Mouse (Mus musculus) Patski (cell line): ENCODE data around the gene Wrap73. TPM values are rescaled to one million over a fixed set of nuclear protein-coding genes. Genes with fewer than 3 reads are reported as not detected.

Experiments used
- ATAC-seq: fragments of 100-300 bp; one replicate; pipeline ENCODE4 v1.8.0; 2021
- CTCF ChIA-PET: fragments of 350-600 bp; sonication (Branson Sonifier 250); formaldehyde crosslinking; loops from one replicate; lab custom pipeline; 2022; ENCODE audit warnings: inconsistent platforms; lab: Charles Lee
- POLR2A ChIA-PET: fragments of 350-600 bp; sonication (Branson Sonifier 250); formaldehyde crosslinking; loops from one replicate; lab custom pipeline; 2022; ENCODE audit warnings: antibody characterized with exemption, inconsistent platforms; lab: Charles Lee
- DNase-seq: peaks from one replicate; pipeline ENCODE4 v3.0.0-alpha.2; 2011; ENCODE audit warnings: low read depth, low spot score
- H3K27me3 ChIP-seq: fragments of 371-371 bp; one replicate; pipeline ENCODE4 v1.5.1; 2021
- CTCF ChIP-seq: fragments of 100-300 bp; IDR thresholded peaks from one replicate; pipeline ENCODE4 v1.5.1; 2021
- in situ Hi-C: fragments of 300-500 bp; cut with MboI; formaldehyde crosslinking; loops from 3 replicates; pipeline ENCODE4 v1.11.1; 2018; ENCODE audit warnings: low pct_unique_long_range_greater_than_20kb, mixed read lengths
- polyA plus RNA-seq: library from polyadenylated mRNA; unstranded; gene quantifications from one replicate; pipeline ENCODE4 v1.2.3, GENCODE M21; 2021

Wrap73 gene
- polyA plus RNA-seq, 1 experiment from 2014 or later, result 15.9 TPM

- peak; percentile 23 for ATAC-seq
- no peak for TF ChIP-seq CTCF
- POLR2A ChIA-PET, result no interaction called here
- CTCF ChIA-PET, result interaction anchor here (1.0 to 3.8 kb wide), 2 partner anchors 32 to 45 kb away, joined by 3 to 16 read pairs; no protein-coding TSS in a partner anchor
- in situ Hi-C loops, result loop anchor here (5.0 kb wide), 2 partner anchors 42 to 63 kb away; no protein-coding TSS in a partner anchor
- DNase-seq, result no peak
- H3K27me3 ChIP-seq, result no peaks in the 10 kb centered on the region
Measured at GRCm38 (mm10) chr4:154209054-154209453, 66.9 kb downstream of the Wrap73 start.

DNA sequence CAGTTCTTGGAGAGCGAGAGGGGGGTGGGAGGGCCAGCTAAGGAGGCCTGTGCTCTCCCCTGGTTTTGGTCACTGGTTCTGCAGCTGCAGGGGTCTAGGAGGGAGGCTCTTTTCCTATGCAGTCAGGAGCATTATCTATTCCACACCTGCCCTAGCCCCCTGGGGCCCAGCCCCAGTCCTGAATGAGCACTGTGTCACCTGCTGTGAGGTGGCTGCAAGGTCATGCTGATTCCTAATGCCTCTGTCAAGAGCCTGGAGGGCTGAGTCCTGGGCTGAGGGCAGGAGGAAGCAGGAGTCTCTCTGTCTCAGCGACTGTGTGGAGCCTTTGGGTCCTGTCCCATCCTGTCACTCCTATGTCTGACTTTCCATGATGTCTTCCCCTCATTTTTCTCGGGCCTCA is 67.7 kb downstream of the Wrap73 start:
- no peak for ATAC-seq
- CTCF ChIA-PET, result interaction anchor here (1.0 to 3.8 kb wide), 2 partner anchors 32 to 46 kb away, joined by 3 to 16 read pairs; no protein-coding TSS in a partner anchor
- in situ Hi-C loops, result loop anchor here (5.0 kb wide), 2 partner anchors 43 to 62 kb away; no protein-coding TSS in a partner anchor

DNA sequence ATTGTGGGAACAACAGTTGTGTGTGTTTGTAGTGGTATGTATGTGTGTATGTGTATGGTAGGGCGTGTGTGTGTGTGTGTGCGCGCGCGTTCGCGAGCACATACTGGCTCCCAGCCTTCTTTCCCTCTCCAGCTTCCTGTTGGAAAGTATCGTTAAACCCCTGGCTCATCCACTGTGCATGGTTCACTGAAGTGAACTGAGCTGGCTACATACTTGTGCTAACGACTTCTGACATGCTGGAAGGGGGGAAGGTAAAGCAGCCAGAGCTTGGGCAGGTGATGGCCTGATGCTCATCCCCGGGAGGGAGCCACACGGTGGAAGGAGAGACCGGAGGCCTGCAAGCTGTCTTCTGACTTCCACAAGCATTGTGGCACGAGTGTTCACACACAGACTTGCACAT is 69.3 kb downstream of the Wrap73 start:
- DNase-seq, result no peak
- POLR2A ChIA-PET, result no interaction called here
- no peak for ATAC-seq
- CTCF ChIA-PET, result interaction anchor here (1.5 kb wide), 1 partner anchor 45 kb away, joined by 5 read pairs; no protein-coding TSS in a partner anchor
- no peak for TF ChIP-seq CTCF
- in situ Hi-C loops, result no loop called here
- H3K27me3 ChIP-seq, result no peaks in the 10 kb centered on the region

More for the DNA sequence above, 67.7 kb downstream of the Wrap73 start:
- H3K27me3 ChIP-seq, result no peaks in the 10 kb centered on the region
- no peak for TF ChIP-seq CTCF
- POLR2A ChIA-PET, result no interaction called here
- DNase-seq, result no peak

DNA sequence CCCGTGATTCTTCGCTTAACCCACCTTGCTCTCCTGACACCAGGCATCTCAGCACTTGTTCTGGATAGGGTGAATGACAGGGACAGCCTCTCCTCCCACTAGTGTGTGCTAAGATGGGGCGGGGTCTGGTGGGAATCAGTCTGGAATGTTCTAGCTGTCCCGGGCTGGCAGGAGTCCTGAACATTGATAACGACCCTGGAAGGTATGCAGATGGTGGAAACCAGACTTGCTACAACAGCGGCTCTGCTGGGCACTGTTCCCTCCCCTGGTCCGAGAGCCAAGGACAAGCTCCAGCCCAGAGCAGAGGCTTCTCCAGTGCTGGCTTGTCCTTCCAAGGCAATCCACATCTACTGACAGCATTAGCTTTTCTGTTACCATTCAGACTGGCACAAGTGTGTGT is 71.4 kb downstream of the Wrap73 start:
- DNase-seq (no peak), ATAC-seq (no peak)
- no peak for TF ChIP-seq CTCF

DNA sequence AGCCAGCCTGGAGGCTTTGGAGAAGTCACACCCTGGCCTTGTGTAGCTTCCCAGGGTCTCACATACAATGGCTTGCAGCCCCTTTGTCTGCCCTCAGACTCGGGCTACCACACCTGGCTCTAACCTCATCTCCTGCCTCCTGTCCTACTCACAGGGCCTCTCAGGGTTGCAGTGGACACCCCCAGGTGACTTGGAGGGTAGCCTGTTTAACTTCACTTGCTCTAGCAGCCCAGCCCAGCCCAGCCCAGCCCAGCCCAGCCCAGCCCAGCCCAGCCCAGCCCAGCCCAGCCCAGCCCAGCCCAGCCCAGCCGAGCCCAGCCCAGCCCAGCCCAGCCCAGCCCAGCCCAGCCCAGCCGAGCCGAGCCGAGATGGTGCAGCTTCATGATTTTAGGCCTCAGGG is 71.9 kb downstream of the Wrap73 start:
- no peak for ATAC-seq
- in situ Hi-C loops, result no loop called here

More for the DNA sequence above, 71.4 kb downstream of the Wrap73 start:
- no peaks in the 10 kb centered on the region for H3K27me3 ChIP-seq
- in situ Hi-C loops, result no loop called here
- CTCF ChIA-PET, result no interaction called here
- POLR2A ChIA-PET, result no interaction called here

More for the DNA sequence above, 71.9 kb downstream of the Wrap73 start:
- H3K27me3 ChIP-seq, result no peaks in the 10 kb centered on the region
- ChIA-PET POLR2A (no interaction called here), CTCF (no interaction called here)
- DNase-seq, result no peak
- TF ChIP-seq CTCF, result no peak

Other genes starting within 250 kb of the Wrap73 start
- gene A430005L14Rik, start 185.1 kb upstream of the Wrap73 start, polyA plus RNA-seq, result 20.7 TPM
- gene Dffb, start 167.2 kb upstream of the Wrap73 start, polyA plus RNA-seq, result 4.1 TPM
- 19.2 TPM for gene Cep104, start 167.2 kb upstream of the Wrap73 start, polyA plus RNA-seq
- gene Lrrc47, start 130.6 kb upstream of the Wrap73 start, polyA plus RNA-seq, result 44.3 TPM
- 46.4 TPM for gene Smim1, start 116.1 kb upstream of the Wrap73 start, polyA plus RNA-seq
- gene Ccdc27, start 99.7 kb upstream of the Wrap73 start, polyA plus RNA-seq, result 0.03 TPM
- 0.46 TPM for gene Trp73, start 2.2 kb upstream of the Wrap73 start, polyA plus RNA-seq
- 55.4 TPM for gene Tprgl, start 18.3 kb downstream of the Wrap73 start, polyA plus RNA-seq
- 2.0 TPM for gene Megf6, start 28.4 kb downstream of the Wrap73 start, polyA plus RNA-seq
- 1.6 TPM for gene Arhgef16, start 159.3 kb downstream of the Wrap73 start, polyA plus RNA-seq
- not detected for gene B230104I21Rik, start 193.8 kb downstream of the Wrap73 start, polyA plus RNA-seq